Mouse (Mus musculus) left cerebral cortex, adult 8-10 months (tissue): ENCODE results near the gene Heatr6. TPM values are rescaled to one million over a fixed set of nuclear protein-coding genes. Genes with fewer than 3 reads are reported as not detected.

Experiments
- DNase-seq, 2 experiments: peaks; one replicate each; pipeline ENCODE4 v3.0.0; 2022; ENCODE audit warnings: low spot score in 2 of 2
- total RNA-seq, 4 experiments: library from RNA; stranded (reverse); gene quantifications; 2 replicates each; pipeline ENCODE4 v1.2.4; 2022

The Heatr6 gene
- total RNA-seq, 4 experiments from 2014 or later: 15.9 to 17.7 (median 16.5) TPM

DNA sequence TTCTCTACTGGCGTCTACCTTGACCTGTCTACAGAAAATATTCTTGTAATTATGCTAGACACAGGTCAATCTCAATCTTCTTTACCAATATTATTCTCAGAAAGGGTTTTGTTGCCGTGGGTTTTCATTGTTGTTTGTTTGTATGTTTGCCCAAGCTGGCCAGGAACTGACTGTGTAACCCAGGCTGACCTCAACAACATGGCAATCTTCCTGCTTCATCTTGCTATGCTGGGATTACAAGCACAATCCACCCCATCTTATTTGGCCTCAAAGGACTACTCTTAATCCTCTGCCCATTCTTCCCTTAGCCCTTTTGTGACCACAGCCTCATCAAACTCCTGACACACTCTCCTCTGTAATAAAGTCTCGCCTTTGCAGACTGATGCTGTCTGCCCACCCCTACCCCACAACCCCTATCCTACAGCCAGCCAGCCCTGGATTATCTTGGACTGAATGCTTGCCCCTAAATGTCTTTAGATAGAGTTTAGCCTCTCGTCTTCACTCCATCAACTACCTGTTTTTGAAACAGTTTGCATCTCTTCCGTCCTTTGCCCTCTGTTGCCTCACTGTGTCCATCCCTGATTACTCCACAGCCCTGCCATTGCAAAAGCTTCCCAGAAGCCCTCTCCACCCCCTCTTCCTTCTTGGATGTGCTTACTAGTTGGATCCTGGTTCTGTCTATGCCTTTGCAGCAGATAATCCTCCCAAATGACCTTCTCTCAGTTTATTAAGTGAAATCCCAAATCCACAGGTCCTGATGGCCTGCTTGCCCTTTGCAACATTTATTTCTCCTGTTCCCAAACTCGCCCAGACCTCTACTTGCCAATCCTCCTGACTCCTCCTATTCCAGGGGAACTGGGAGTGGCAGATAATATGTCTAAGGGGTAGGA is 5.9 kb upstream of the Heatr6 start:
- no peak for DNase-seq

GRCm38 (mm10) chr11:83754227-83754626 is 731 bp downstream of the Heatr6 start:
- DNase-seq: no peak

GRCm38 (mm10) chr11:83767306-83767705 is 13.8 kb downstream of the Heatr6 start:
- no peak for DNase-seq

DNA sequence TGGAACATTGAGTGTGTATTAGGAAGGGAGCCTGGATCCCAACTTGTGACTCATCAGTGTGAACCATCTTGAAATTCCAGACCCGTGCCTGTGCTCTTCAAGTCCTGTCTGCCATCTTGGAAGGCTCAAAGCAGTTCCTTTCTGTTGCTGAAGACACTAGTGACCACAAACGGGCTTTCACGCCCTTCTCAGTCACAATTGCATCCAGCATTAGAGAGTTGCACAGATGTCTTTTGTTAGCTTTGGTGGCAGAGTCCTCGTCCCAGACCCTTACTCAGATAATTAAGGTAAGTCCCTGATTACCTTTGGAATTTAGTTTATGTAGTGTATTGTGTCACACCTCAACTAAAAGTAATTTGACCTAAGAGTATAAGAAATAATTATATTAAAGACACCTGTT is 15.5 kb downstream of the Heatr6 start:
- DNase-seq: no peak

- DNase-seq: no peak
Measured at GRCm38 (mm10) chr11:83771014-83771413, 17.5 kb downstream of the Heatr6 start.

DNA sequence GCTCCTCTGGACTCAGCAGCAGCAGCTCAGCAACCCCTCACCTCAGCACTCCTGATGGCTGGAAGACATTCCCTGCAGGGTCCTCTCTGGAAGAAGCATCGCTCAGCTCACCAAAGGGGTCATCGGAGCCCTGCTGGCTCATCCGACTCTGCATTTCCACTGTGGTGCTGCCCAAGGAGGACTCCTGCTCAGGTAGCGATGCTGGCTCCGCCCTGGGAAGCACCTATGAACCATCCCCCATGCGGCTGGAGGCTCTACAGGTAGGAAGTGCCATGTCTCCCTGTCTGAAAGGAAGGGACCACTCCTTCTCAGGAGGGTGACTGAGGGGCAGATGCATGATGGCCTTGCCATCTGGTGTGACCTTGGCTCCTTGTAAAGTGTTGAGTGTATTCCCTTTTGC is 18.8 kb downstream of the Heatr6 start:
- no peak for DNase-seq

DNA sequence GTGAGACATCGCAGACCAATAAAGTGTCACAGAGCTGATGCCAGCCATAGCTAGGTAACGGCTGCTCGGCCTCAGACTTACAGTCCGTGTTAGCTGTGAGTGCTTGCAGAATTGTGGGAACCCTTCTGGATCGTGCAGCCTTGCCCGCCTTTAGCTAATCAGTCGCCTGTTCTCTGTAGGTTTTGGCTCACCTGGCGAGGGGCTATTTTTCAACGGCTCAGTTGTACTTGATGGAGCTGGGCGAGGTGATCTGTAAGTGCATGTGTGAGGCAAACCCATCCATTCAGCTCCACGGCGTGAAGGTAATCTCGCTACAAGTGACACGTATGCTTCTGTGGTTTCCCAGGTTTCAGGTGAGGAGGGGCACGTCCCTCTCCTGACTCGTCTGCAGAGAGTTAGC is 20.2 kb downstream of the Heatr6 start:
- DNase-seq: no peak

GRCm38 (mm10) chr11:83774324-83774723 is 20.8 kb downstream of the Heatr6 start:
- no peak for DNase-seq

- no peak for DNase-seq
Measured at GRCm38 (mm10) chr11:83776798-83777197, 23.3 kb downstream of the Heatr6 start.

DNA sequence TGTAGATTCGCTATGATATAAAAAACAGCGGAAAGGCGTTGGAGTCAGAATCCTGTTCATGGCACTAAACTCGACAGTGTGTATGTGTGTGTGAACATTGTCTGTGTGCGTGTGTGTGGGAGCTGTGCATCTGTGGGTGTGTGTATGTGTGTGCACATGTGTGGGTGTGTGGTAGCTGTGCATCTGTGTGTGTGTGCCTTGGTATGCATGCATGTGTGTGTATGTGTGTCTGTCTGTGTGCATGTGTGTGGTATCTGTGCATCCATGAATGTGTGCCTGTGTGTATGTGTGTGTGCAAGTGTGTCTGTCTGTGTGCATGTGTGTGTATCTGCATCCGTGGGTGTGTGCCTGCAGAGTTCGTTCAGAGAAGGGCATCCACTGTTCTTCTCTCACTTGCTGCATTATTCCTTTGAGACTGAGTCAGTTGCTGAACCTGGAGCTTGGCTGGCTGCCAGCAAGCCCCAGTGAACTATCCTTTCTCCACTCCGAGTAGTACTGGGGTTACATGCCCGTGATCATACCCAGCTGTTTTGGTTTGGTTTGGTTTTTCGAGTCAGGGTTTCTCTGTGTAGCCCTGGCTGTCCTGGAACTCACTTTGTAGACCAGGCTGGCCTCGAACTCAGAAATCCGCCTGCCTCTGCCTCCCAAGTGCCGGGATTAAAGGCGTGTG is 30.6 kb downstream of the Heatr6 start:
- DNase-seq: no peak

- DNase-seq: no peak
Measured at GRCm38 (mm10) chr11:83784661-83785060, 31.2 kb downstream of the Heatr6 start.

DNA sequence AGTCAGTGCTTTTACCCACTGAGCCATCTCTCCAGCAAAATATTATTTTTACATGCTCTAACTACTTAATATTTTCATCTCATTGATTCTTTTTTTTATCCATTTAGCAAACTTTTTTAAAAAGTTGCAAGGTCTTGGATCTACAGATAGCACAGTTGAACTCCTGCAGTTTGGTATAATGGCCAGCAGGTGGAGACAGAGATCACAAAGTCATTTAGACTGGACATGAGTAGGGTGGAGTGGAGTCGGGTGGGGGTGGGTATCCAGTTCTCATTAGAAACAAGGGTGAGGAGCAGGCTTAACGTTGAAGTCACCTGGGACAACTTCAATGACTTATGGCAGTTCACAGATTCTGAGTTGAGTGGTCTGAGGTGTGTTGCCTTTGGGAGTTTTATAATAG is 31.9 kb downstream of the Heatr6 start:
- DNase-seq: no peak

DNA sequence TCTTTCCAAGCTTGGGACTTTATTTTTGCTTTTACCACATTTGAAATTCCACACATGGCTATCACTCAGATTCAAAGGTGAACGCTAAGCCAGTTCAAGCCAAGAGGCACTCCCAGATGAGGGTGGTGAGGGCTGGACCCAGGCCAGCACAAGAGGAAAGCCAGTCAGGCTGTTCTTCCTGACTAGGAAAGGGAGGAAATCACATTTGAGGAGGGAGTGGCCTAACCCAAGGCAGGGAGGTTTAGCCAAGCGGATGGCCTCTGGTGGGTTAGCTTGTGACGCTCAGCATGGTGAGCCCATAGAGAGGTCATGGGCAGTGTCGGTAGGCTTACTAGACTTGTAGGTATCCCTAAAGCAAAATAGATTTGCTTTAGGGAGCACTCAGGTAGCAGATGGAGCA is 33.3 kb downstream of the Heatr6 start:
- DNase-seq: no peak

DNA sequence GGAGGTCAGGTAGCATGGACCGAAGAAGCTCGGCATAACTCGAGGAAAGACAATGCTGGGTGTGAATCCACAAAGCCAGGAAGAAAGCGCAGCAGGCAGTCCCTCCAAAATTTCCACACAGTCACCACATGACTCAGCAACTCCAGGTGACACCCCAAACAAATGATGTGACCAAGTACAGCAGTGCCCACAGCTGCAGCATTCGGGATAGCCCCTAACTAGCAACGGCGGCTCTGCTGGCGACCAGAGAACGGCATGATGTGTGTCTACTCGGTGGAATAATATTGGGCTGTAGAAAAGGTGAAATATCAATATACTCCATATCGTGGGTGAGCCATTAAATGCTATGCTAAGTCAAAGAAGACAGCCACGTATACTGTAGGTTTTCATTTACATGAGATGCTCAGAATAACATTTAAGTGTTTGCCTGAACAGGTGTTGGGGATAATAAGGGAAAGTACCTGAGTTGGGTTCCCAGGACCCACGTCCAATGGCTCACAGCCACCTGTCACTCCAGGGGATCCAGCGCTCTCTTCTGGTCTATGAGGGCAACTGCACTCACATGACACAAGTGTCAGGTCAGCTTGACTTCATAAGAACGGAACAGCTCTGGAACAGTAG is 34.0 kb downstream of the Heatr6 start:
- no peak for DNase-seq

GRCm38 (mm10) chr11:83788331-83788730 is 34.8 kb downstream of the Heatr6 start:
- DNase-seq: no peak

GRCm38 (mm10) chr11:83789259-83789658 is 35.8 kb downstream of the Heatr6 start:
- DNase-seq: no peak

DNA sequence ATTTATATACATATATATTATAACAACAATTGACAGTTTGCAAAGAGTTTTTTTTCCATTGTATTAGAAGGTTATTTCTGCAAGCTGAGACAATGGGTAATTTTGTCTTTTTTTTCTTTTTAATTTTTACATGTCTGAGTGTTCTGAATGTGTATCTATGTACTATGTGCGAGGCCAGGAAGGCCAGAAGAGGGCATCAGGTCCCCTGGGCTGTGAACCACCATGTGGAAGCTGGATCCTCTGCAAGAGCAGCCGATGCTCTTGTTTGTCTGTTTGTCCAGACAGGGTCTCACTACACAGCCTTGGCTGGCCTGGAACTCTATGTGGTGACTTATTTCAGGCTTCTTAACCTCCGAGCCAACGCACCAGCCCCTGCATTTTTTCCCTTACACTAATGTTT is 37.6 kb downstream of the Heatr6 start:
- no peak for DNase-seq

- no peak for DNase-seq
Measured at GRCm38 (mm10) chr11:83792316-83792914, 38.9 kb downstream of the Heatr6 start.

- no peak for DNase-seq
Measured at GRCm38 (mm10) chr11:83793264-83793663, 39.8 kb downstream of the Heatr6 start.

GRCm38 (mm10) chr11:83796112-83796511 is 42.6 kb downstream of the Heatr6 start:
- no peak for DNase-seq

DNA sequence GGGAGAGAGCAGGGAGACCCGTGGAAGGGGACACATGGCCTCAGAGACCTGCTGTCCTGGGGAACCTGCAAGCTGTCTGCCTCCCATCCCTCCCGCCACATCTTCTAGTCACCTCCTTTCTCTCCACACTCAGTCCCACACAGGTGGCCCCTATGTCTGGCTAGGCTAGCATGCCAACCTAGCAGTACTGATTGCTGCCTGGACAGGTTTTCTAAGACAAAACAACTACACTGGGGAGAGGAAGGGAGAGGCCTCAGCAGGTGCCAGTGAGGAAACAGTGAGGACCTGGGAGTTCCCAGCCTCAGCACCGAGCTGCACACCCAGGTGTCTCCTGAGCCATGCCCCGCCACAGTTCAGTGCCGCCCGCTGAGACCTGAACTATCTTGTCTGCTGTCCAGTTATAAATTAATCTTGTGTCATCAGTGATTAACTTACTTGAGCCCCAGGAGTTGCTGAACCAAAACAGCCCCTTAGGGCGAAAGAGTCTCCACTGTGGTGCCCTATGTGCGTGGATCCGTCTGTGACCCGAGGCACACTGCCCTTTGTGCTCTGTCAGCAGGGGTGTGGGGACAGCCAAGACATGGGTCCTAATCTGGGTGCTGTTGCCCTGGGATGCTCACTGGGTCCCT is 43.6 kb downstream of the Heatr6 start:
- DNase-seq: no peak
